Mouse (Mus musculus): ENCODE data around the gene Rad51b. TPM values are rescaled to one million over a fixed set of nuclear protein-coding genes. Genes with fewer than 3 reads are reported as not detected.
A peak's percentile ranks its signal among the peaks of the same experiment; 100 is the strongest.

The Rad51b gene
- total RNA-seq, 2 experiments from 2014 or later: 0.23 to 0.26 TPM

DNA sequence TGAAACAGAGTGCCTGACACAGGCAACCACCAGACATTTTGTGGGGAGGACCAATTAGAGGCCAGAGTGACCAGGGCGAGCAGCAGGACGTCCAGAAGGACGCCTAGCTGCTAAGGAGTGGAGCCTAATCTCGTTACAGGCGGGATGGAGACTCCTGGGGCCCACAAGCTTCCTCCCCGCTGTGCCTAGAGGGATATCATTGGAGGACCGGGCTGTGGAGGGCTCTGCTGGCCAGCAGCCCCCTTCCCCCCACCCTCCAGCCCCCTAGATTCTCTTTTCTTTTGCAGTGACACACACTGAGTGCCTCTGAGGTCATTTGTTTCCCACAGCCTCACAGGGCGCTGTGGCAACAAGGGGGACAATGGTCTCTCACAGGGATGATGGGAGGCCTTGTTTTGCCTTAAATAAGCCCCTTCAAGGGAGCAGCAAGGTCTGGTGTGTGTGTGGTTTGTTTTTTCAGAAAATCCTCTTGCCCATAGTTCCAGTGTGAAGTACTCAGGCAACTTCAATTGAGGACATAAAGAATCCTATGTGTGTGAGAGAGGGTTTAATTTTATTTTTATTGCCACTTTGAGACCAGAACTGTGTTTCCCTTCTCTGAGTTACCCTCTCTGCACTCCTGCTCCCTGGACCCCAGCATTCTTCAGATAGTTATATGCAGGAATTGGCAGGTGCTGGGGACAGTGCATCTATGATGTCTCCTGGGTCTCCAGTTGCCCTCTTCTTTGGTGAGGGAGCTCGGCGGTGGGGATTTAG, 422.2 kb downstream of the Rad51b start:
- DNase-seq (ENCODE audit: low spot score in 2 of 2): no peak

DNA sequence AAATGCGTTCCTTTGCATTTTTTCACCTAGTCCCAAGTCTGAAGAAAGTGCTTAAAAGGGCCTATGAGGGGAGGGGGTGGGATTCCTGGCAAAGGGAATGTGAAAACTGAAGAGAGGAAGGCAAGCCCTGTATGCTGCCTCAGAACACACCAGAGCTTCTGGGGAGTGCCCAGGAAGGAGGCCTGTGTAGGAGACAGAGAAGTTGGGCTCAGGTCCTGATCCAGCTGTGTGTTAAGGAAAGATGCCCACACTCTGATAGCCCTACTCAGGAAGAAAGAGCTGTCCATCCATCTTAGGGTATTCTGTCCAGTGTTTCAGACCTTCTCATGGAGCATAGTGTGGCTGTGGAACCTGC, 422.7 kb downstream of the Rad51b start:
- DNase-seq (ENCODE audit: low spot score in 2 of 2): no peak

DNA sequence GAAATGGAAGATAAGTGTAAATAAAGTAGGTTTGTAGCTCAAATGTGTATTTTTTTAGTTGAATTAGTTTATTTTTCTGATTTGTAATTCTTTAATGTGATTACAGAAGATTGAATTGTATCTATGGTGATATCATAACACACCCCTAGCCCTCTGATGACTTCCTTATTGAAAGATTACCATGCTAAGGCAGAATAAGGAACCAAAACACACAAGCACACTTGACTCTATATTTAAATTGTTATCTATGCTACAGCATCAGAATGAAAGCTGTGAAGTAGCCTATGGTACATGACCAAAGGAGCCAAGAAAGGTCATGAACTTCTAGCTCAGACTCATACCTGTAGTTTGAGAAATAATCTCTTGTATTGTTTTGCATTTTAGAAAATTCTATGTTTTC, 427.8 kb downstream of the Rad51b start:
- DNase-seq (ENCODE audit: low spot score in 2 of 2): no peak

DNA sequence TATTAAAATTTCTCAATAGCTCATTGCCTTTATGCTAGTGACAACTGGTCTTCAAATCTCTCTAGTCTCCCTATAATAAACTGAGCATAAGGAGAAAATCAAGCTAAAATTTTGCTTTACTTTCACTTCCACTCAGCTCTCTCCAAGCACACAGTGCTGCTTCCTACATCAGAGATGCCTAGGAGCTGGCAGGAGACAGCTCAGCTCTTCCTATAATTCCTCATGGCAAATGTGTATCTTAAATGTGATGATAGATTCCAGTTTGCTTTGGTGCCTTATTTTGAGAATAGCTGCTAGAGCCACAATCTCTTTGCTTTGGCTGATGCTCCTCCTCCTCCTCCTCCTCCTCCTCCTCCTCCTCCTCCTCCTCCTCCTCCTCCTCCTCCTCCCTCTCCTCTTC, 428.6 kb downstream of the Rad51b start:
- no peak for DNase-seq (ENCODE audit: low spot score in 2 of 2)

DNA sequence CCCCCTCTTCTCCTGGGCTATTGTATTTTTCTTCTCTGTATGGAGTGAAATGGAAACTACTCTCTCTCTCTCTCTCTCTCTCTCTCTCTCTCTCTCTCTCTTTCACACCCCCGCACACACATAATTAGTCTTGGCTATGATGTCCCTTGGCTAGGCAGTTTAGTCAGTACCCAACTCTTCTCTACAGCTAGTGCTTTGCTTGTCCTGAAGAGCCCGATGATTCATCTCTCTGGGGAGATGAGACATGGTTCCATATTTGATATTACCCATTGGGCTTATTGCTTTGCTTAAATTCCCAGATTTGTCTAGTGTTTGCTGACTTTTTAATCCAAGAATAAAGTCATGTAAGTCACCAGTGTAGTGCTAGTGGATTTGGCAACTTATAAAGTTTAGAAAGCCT, 429.0 kb downstream of the Rad51b start:
- peak; percentile 19 to 24 for DNase-seq (ENCODE audit: low spot score in 2 of 2)

DNA sequence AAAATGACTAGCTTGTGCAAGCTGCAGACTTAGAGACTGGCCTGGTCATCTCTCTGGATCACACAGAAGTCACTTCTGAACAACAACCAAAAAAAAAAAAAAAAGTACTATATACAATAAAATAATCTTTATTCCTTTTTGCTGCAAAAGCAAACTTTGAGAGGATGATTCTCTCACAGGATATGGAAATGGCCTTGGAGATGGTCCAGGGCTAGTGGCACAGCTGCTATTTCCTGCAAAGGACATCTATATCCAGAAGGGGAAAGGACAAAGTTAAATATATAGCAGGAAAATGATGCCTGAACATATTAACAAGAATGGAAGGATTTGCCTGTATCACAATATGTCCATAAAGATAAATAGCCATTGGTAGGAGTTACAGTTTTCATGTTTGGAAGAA, 429.9 kb downstream of the Rad51b start:
- DNase-seq (ENCODE audit: low spot score in 2 of 2): no peak

DNA sequence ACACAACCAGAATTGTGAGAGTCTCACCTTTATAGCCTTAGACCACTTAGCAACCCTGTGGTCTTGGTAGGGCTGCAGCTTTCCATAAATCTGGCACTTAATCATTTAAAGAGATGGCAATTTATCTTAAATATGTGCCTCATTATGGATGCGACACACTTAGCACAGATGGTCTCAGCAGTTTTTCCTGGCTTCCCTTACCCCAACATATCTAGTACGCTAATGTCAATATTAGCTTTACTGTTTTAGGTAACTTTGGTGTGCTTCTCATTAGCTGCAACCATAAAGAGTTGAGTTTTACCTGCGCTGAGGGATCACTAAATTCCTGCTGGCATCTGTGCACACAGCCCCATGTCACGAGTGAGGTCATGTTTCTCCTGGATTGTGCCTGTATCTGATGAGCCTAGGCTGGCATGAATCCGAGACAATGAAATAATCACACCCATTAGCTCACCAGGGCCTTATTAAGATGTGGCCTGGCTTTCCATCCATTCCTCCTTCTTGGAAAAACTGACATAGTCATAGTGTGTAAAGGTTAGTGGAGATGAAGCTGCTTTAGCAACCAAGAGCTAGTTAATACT, 432.9 kb downstream of the Rad51b start:
- DNase-seq (ENCODE audit: low spot score in 2 of 2): no peak

DNA sequence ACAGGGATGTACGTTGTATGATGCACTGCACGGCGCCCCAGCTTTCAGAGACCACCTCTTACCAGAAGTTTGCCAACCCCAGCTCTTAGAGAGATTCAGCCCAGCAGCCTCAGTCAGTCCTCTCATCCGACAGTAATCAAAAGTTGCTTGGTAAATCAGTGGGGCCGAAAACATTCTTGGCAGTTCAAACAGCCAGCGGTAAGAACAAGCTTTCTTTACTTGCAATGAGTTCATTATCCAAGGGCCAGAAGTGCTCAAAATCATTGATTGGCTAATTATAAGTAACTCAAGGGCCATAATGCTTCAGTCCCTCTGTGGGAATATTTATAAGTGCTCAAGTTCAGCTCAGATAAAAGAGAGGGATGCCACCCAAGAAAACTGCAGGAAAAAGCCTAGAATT, 434.8 kb downstream of the Rad51b start:
- no peak for DNase-seq (ENCODE audit: low spot score in 2 of 2)

DNA sequence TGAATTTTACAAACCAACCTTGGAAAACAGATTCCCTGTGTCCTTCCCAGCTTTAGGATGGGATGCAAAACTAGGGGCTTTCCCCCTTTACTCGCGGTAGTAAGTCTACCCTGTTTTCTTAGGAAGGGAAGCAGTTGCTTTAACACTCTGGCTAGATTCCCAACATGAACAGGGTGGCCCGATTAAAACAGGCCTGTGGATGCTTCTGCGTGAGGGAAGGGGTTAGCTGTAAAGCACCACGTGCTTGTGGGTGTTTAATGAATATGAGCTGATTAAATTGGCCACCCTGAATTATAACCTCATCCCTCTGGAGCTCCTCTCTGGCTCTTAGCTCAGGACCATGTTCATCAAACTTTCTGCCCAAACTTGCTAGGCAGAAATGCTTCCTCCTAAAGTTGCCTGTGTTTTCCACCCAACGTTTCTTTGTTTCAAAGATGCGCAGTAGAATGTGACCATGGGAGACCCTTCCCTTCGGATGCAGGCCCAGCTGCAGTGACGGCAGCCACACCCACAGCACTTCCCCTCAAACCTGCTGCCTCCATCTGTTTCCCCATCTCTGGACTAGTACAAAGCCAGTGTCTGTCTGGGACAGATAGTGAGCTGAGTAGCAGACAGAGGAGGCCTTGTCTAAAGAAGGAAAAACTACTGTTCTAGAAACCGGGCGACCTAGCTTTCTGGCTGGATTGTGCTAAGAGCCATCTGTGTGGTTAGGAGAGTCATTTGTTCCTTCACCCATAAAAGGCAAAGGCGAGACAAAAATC, 435.5 kb downstream of the Rad51b start:
- DNase-seq (ENCODE audit: low spot score in 2 of 2): peak in 1 of 2 experiments; percentile 15

DNA sequence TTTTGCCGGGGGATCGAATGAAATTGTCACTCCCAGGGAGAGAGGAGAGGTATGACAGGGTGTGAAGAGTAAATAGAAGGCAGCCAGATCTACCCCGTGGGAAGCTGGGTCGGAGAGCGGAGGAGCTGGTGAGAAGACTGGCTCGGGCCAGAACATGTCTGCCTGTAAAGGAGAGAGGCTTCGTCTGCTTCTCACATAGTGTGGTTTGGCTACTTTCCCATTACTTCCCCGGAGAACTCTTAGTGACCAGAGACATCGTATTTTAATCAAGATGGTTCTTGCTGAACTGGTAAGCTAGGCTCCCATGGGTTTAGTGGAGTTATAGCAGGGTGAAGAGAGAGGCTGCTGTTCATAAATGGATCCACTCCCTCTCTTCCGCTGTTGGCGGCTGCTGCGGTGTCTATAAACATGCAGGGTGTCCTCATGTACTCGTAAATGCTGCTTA, 438.3 kb downstream of the Rad51b start:
- DNase-seq (ENCODE audit: low spot score in 2 of 2): no peak

DNA sequence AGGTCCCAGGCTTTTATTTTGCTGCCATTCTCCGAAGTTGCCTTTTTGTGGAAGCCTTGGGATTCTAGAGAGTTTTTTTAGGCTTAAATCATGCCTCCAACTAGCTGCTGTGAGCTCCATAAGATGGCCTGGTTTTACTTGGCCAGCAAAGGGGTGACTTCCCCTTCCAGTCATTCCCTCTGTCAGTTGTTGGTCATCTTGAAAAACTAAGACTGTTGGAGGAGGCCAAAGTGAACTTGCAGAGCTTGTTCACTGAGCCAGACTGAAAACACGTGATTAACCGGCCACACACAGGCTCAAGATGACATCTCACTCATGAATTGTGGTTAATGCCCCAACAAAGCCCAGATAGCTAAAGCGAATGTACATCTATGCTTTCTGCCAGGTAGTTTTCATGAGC, 438.8 kb downstream of the Rad51b start:
- DNase-seq (ENCODE audit: low spot score in 2 of 2): no peak

DNA sequence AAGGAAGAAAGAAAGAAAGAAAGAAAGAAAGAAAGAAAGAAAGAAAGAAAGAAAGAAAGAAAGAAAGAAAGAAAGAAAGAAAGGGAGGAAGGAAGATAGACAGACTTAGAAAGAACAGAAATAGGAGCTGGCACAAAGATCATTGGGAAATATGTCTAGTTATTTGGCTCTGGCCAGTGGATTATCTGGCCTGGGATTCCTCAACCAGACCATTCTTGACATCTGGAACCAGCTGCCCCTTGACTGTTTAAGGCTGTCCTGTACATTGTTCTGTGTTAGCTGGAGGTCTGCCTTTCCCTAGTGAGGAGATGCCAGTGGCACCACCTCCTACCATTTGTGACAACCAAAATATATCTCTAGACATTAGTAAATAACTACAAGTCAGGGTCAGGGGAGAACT, 441.6 kb downstream of the Rad51b start:
- no peak for DNase-seq (ENCODE audit: low spot score in 2 of 2)

DNA sequence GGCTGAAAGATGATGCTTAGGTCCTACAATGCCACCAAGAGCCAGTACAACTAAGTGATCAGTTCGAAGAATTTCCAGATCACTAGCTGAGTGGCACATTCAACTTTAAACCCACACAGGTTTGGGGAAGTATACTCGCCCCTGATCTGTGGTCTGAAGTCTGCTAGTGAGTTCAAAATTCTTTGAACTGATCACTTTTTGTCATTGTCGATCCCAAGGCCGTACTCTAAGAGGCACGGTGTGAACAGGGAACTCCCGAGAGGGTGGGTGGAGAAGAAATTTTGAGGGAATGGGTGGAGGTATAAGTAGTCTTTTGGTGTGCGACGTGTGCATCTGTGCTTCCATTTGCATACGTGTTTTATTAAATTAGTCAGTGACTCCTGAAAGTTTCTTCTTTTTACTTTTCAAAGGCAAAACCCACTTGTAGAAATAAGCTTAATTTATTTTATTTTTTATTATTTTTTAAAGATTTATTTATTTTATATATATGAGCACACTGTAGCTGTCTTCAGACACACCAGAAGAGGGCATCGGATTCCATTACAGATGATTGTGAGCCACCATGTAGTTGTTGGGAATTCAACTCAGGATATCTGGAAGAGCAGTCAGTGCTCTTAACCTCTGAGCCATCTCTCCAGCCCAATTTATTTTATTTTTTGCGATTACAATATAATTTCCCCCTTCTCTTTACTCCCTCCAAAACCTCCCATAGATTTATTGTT, 443.0 kb downstream of the Rad51b start:
- no peak for DNase-seq (ENCODE audit: low spot score in 2 of 2)

DNA sequence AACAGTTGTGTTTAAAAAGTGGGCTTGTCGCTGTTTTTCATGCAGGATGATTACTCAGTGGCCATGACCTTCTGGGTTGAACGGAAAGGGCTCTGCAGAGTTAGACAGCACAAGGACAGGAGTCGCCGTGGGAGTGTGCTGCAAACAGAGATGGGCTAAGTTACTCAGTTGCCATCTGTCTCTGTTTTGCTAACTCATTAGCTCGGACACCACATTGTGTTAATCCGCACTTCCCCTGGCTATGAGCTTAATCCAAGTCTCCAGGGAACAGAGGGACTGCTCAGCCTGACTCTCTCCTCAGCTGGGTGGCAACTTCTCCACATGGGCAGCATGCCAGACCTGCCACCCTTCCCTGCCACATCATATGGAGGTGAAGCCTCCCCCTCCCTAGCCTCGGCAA, 445.1 kb downstream of the Rad51b start:
- DNase-seq (ENCODE audit: low spot score in 2 of 2): no peak

DNA sequence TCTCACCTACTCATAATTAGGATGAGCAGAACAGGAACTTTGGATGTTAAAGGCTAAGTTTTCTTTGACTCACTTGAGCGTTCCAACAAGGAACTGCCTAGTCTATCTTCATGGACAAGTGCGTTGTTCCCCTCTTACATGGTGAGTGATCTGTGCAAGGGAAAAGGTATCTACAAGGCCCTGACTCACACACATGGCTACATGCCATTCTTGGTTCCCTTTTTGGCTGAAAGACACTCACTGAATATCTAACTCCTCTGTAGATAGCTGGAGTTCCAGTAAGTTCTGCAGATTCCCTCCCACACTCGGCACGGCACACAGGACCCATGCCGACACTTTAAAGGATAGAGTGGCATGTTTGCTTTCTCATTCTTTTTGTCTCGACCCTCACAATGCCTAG, 447.0 kb downstream of the Rad51b start:
- DNase-seq (ENCODE audit: low spot score in 2 of 2): no peak

DNA sequence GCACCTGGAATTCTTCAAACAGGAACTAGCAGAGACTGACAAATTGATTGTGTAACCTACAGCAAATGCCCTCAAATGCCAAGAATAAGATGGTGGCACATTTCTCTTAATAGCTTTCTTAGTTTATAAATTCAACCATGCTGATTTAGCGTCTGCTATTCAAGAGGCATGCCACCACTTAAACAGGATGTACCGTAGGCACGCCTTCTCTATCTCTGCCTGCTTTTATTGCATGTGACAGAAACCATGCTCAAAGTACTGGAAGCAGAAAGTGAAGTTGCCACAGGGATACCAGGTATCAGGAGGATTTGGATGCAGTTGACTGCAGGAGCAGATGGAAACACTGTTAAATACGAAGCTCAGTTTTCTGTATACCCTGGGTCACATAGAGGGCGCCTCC, 448.1 kb downstream of the Rad51b start:
- DNase-seq (ENCODE audit: low spot score in 2 of 2): no peak

DNA sequence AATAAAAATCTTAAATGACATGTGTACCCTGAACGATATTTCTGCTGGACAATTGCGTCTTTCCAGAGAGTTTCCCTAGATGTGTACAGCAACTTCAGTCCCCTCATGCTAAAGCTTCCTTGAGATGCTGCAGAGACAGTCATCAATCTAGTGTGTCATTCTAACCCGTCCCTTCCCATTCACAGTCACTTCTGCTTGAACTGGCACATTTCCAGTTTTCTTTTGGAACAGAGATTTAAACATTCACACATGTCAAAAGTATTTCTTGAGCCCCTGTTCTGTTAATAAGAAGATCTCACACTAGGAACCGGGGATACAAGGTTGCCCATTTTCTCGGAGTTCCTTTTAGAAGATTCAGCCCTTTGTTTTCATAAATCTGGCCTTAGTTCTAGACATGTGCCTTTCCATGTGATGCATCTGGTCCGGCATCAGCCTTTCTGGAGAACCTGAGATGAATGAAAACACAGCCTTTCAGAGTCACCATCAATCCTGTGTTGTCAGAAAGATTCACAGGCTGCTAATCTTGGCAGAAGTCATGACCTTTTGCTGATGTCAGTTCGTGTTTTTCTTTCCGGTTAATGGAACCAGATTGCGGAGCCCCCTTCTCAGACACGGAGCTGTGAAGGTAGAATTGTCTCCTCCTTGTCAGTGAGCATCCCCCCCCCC, 448.9 kb downstream of the Rad51b start:
- no peak for DNase-seq (ENCODE audit: low spot score in 2 of 2)

DNA sequence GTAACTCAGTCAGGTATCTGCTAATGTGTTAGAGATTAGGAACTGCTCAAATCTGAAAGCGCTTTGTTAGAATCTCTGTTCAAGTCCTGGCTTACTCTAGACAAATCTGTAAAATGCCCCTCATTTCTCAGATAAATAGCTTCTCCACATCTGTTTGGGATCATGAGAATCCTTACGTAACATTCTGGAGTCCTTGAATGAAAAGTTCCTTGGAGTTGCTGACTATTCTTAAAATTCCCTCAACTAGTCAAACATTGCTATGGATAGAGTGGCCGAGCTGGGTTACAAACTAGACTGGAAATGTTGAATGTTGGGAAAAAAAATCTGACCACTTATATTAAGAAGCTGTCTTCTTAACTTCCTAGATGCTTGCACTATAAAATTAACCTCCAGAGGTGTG, 450.5 kb downstream of the Rad51b start:
- no peak for DNase-seq (ENCODE audit: low spot score in 2 of 2)

DNA sequence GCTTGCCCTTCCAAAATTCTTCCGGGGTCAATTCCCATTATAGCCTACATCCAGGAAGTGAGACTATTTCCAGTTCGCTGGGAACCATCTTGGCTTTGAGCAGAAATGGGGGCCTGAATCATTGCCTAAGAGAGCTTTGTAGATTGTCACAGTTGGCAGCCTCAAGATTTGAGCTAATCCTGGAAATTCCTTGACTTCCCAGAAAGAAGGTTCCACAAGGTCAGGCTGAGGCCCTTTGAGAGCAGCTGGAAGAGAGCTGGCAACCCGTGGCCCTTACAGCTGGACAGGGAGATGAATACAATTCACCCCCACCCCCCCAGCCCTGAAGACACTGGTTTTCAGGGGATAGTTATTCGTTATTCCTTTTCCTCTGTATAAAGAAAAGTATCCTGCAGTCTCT, 451.8 kb downstream of the Rad51b start:
- no peak for DNase-seq (ENCODE audit: low spot score in 2 of 2)

DNA sequence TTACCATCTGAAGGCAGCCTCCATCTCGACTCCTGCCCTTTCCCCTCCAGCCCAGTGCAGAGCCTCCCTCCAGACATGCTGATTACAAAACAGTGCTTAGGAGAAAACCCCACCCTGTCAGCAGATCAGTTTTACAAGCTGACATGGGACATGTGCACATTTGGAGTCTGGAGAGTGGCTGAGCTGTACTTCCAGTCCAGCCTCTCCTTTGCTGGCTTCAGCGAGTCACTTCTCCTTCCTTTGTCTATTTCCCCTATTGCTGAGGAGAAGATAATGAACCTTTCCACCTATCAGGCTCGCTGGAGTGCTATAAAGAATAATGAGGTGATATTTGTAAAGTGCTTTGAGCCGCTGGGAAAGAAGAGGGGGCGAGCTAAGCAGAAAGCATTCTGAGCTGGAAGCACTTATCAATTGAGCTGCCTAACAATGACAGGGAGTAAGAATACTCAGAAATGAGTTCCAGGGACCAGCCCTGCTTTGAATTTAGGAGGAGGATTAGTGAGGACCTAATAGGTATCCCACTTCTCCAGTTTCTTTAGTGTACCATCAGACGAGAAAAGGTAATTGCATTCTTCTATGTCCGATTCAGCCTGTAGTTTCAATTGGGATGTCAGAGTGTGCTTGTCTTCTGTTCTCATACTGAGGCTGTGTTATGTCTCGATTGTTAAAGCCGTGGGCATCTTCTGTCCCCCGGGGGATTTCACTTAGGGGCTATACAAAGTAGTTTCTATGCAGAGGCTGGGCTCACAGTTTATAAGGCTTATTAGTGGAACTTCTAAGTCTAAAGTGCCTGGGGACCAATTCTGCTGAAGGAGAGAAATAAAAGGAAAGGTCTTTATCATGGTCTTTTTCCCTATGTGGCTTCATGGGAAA, 453.4 kb downstream of the Rad51b start:
- DNase-seq (ENCODE audit: low spot score in 2 of 2): no peak
